Mouse (Mus musculus): ENCODE results near the gene Hpn. TPM values are rescaled to one million over a fixed set of nuclear protein-coding genes. Genes with fewer than 3 reads are reported as not detected.

Gene Hpn
- polyA plus RNA-seq (2012; rRNA removed): 22.1 and 26.8 TPM in 2 replicates

DNA sequence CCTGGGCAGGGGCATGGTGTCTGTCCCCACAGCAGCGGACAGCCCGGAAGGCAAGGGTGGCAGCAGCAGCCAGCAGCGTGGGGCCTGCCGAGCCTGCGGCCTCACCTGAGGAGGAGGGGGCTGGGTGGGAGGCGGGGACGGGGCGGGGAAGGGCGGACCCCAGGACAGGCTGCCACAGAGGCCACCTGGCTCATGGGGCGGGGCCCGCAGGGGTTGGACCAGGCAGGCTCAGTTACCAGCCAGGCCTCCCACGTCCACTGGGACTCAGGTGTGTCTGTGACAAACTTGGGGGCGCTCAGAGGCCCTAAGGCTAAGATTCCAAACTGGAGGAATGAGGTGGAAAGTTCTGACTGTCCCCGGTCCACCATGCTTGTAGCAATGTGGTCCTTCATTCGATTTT is at the start of gene Hpn:
Gene Hpn, minus strand, starts transcription at position 109 of the 400 bp plus-strand sequence.
- Histone ChIP-seq H3K27ac (ENCODE audit: insufficient read depth, low read length) (peak within 1 kb of the TSS; percentile 21), H3K36me3 (ENCODE audit: control insufficient read depth, insufficient read depth, low read length) (no peaks in the 10 kb centered on the region), H3K27me3 (ENCODE audit: control insufficient read depth, insufficient read depth, low read length) (no peaks in the 10 kb centered on the region), H3K4me1 (ENCODE audit: control insufficient read depth, insufficient read depth, insufficient read length) (peaks cover 10% of the 10 kb centered on the region; the same call in 1 of the 2 replicates), H3K4me3 (ENCODE audit: extremely low read depth, insufficient read depth, insufficient read length) (no peak within 1 kb of the TSS)
- TF ChIP-seq POLR2A (IDR thresholded peaks at IDR 0.05; ENCODE audit: low read depth, low read length): no peak
- no peak for TF ChIP-seq CTCF (IDR thresholded peaks at IDR 0.05; ENCODE audit: extremely low read depth, insufficient read depth, insufficient read length, insufficient replicate concordance)
- DNase-seq (ENCODE audit: low read depth in 1 of 2, low spot score in 2 of 2): no peak
- WGBS: 68% methylated on average over 15 of the region's 15 CpGs

DNA sequence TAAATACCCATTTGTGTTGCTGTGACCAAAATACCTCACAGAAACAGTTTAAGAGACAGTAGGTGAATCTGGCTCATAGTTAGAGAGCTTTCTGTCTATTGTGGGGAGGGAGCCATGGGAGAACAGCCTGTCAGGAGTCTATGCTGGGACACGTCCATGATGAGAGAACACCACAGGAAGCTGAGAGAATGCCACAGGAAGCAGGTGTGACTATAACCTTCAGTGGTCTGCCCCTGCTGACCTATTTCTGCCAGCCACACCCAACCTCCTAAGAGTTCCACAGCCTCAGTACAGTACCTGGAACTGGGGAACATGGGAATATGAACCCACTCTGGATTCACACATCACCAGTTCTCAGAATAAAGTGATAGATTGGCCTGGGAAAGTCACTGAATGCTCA is 49.7 kb upstream of the Hpn start:
- Histone ChIP-seq H3K27me3 (ENCODE audit: control insufficient read depth, insufficient read depth, low read length) (no peaks in the 10 kb centered on the region), H3K4me3 (ENCODE audit: extremely low read depth, insufficient read depth, insufficient read length) (no peak overlapping the region), H3K27ac (ENCODE audit: insufficient read depth, low read length) (no peak overlapping the region), H3K4me1 (ENCODE audit: control insufficient read depth, insufficient read depth, insufficient read length) (peaks cover 22% of the 10 kb centered on the region), H3K36me3 (ENCODE audit: control insufficient read depth, insufficient read depth, low read length) (no peaks in the 10 kb centered on the region)
- no peak for TF ChIP-seq CTCF (IDR thresholded peaks at IDR 0.05; ENCODE audit: extremely low read depth, insufficient read depth, insufficient read length, insufficient replicate concordance)
- TF ChIP-seq POLR2A (IDR thresholded peaks at IDR 0.05; ENCODE audit: low read depth, low read length): no peak
- 14% methylated on average over 1 of the region's 1 CpGs for WGBS
- no peak for DNase-seq (ENCODE audit: low read depth in 1 of 2, low spot score in 2 of 2)

DNA sequence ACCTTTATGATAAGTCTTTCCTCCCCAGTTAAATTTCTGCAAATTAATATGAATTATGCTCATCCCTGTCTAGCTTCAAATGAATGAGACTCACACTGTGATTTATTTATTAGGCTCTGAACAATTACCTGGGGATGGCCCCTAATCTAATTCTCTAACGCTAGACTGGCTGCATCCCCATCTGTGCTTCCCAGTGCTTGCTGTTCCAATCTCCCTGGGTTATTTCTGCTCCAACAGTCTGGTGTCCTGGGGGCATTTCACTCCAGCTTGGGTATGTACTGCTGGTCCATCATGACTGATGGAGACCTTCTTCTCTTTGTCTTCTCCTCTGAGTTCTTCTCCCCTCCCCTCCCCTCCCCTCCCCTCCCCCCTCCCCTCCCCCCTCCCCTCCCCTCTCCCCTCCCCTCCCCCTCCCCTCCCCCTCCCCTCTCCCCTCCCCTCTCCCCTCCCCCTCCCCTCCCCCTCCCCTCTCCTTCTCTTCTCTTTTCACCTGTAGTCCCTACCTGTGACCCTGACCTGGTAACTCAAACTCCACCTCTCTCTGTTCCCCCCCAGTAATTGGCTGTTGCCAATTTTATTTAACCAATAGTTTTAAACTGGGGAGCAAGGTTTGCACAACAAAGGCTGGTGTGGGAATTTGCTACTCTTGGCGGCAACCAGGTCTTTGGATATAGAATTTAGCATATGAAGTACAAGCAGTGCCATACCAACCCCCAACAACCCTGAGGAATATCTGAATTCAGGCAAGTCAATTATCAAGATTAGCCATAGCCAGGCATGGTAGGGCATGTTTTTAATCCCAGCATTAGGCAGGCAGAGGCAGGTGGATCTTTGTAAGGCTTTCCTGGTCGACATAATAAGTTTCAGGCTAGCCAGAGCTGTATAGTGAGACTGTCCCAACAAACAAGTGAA is 48.8 kb upstream of the Hpn start:
- Histone ChIP-seq H3K4me1 (ENCODE audit: control insufficient read depth, insufficient read depth, insufficient read length) (peaks cover 22% of the 10 kb centered on the region), H3K27me3 (ENCODE audit: control insufficient read depth, insufficient read depth, low read length) (no peaks in the 10 kb centered on the region), H3K36me3 (ENCODE audit: control insufficient read depth, insufficient read depth, low read length) (no peaks in the 10 kb centered on the region), H3K4me3 (ENCODE audit: extremely low read depth, insufficient read depth, insufficient read length) (no peak overlapping the region), H3K27ac (ENCODE audit: insufficient read depth, low read length) (no peak overlapping the region)
- TF ChIP-seq CTCF (IDR thresholded peaks at IDR 0.05; ENCODE audit: extremely low read depth, insufficient read depth, insufficient read length, insufficient replicate concordance) (no peak), POLR2A (IDR thresholded peaks at IDR 0.05; ENCODE audit: low read depth, low read length) (no peak)
- WGBS: 79% methylated on average over 3 of the region's 3 CpGs
- DNase-seq (ENCODE audit: low read depth in 1 of 2, low spot score in 2 of 2): no peak

DNA sequence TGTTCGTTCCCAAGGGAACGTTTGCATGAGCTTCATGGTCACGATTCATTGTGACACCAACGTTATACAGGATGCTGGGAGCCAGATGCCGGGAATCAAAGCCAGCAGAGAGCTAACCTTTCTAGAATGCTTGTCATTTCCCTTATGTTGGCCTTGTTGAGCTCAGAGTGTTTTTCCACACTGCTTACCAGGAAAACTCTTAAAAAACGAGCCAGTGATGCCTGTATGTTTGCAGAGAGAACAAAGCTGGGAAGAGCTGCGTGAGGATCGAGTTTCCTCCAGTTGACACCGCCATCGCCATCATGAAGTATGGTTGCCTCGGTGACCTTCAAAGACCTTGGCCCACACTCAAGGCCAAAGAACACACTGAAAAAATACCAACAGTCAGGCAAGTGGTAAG is 47.2 kb upstream of the Hpn start:
- WGBS: 73% methylated on average over 11 of the region's 11 CpGs
- Histone ChIP-seq H3K36me3 (ENCODE audit: control insufficient read depth, insufficient read depth, low read length) (no peaks in the 10 kb centered on the region), H3K27me3 (ENCODE audit: control insufficient read depth, insufficient read depth, low read length) (no peaks in the 10 kb centered on the region), H3K27ac (ENCODE audit: insufficient read depth, low read length) (peak overlapping the region; percentile 90), H3K4me1 (ENCODE audit: control insufficient read depth, insufficient read depth, insufficient read length) (peaks cover 22% of the 10 kb centered on the region), H3K4me3 (ENCODE audit: extremely low read depth, insufficient read depth, insufficient read length) (no peak overlapping the region)
- TF ChIP-seq POLR2A (IDR thresholded peaks at IDR 0.05; ENCODE audit: low read depth, low read length) (no peak), CTCF (IDR thresholded peaks at IDR 0.05; ENCODE audit: extremely low read depth, insufficient read depth, insufficient read length, insufficient replicate concordance) (no peak)
- no peak for DNase-seq (ENCODE audit: low read depth in 1 of 2, low spot score in 2 of 2)

DNA sequence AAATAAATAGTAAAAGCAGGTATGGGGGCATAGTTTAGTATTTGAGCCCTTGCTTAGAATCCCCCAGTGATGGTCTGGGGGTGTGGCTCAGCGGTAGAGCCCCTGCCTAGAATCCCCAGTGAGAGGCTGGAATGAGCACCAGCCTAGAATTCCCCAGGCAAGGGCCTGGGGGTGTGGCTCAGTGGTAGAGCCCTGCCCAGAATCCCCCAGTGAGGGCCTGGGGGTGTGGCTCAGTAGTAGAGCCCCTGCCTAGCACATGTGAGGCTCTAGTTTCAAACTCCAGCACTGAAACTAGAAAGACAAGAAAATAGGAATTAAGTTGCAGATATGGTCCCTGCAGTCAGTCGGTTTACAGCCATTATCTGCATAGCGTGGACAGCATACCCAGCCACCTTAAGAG is 46.7 kb upstream of the Hpn start:
- no peaks in the 10 kb centered on the region for H3K27me3 ChIP-seq (ENCODE audit: control insufficient read depth, insufficient read depth, low read length)
- H3K36me3 ChIP-seq (ENCODE audit: control insufficient read depth, insufficient read depth, low read length): no peaks in the 10 kb centered on the region
- 61% methylated on average over 3 of the region's 3 CpGs for WGBS
- H3K27ac ChIP-seq (ENCODE audit: insufficient read depth, low read length): peak overlapping the region; percentile 90
- no peak overlapping the region for H3K4me3 ChIP-seq (ENCODE audit: extremely low read depth, insufficient read depth, insufficient read length)
- DNase-seq (ENCODE audit: low read depth in 1 of 2, low spot score in 2 of 2): no peak
- H3K4me1 ChIP-seq (ENCODE audit: control insufficient read depth, insufficient read depth, insufficient read length): peaks cover 23% of the 10 kb centered on the region
- no peak for TF ChIP-seq POLR2A (IDR thresholded peaks at IDR 0.05; ENCODE audit: low read depth, low read length)
- TF ChIP-seq CTCF (IDR thresholded peaks at IDR 0.05; ENCODE audit: extremely low read depth, insufficient read depth, insufficient read length, insufficient replicate concordance): no peak

DNA sequence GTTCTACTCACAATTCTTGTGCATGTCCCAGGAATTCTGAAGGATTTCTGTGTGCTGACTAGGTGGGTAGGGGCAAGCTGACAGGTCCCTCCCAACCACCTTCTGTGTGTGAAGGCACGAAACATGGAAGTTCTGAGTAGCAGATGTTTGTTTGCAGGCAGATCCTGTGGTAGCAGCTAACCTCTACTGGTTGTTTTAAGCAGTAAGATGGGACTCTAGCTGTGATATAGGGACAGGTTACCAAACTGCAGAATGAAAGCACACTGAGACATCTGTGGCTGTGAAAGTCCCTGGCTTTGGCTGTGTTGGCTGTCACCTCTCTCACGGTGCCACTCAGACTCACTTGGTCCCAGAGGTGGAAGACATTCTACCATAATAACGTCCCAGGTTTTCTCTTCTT is 46.2 kb upstream of the Hpn start:
- no peak for DNase-seq (ENCODE audit: low read depth in 1 of 2, low spot score in 2 of 2)
- no peak for TF ChIP-seq POLR2A (IDR thresholded peaks at IDR 0.05; ENCODE audit: low read depth, low read length)
- no peak for TF ChIP-seq CTCF (IDR thresholded peaks at IDR 0.05; ENCODE audit: extremely low read depth, insufficient read depth, insufficient read length, insufficient replicate concordance)
- H3K27ac ChIP-seq (ENCODE audit: insufficient read depth, low read length): peak overlapping the region; percentile 90
- no peak overlapping the region for H3K4me3 ChIP-seq (ENCODE audit: extremely low read depth, insufficient read depth, insufficient read length)
- peaks cover 26% of the 10 kb centered on the region for H3K4me1 ChIP-seq (ENCODE audit: control insufficient read depth, insufficient read depth, insufficient read length)
- no peaks in the 10 kb centered on the region for H3K36me3 ChIP-seq (ENCODE audit: control insufficient read depth, insufficient read depth, low read length)
- H3K27me3 ChIP-seq (ENCODE audit: control insufficient read depth, insufficient read depth, low read length): no peaks in the 10 kb centered on the region
- WGBS: 34% methylated on average over 3 of the region's 3 CpGs

DNA sequence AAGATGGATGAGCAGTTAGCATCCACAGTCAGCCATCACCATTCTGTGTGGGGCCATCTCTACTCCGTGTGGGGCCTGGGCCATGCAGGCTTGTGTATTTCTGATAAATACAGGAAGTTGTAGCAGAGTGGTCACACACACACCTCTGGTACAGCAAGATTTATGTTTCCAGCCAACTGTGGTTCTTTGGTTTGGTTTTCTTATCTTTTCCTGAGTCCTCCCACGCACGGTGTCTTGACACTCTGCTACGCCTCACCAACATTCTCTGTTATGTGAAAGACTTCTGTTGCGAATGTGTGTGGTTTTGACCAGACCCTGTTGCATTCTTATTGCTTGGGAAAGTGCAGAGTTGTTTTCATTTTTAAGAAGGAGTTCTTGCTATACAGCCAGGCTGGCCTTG is 45.7 kb upstream of the Hpn start:
- H3K27me3 ChIP-seq (ENCODE audit: control insufficient read depth, insufficient read depth, low read length): no peaks in the 10 kb centered on the region
- no peaks in the 10 kb centered on the region for H3K36me3 ChIP-seq (ENCODE audit: control insufficient read depth, insufficient read depth, low read length)
- H3K27ac ChIP-seq (ENCODE audit: insufficient read depth, low read length): peak overlapping the region; percentile 90
- 14% methylated on average over 5 of the region's 5 CpGs for WGBS
- no peak for TF ChIP-seq POLR2A (IDR thresholded peaks at IDR 0.05; ENCODE audit: low read depth, low read length)
- TF ChIP-seq CTCF (IDR thresholded peaks at IDR 0.05; ENCODE audit: extremely low read depth, insufficient read depth, insufficient read length, insufficient replicate concordance): no peak
- no peak overlapping the region for H3K4me3 ChIP-seq (ENCODE audit: extremely low read depth, insufficient read depth, insufficient read length)
- DNase-seq (ENCODE audit: low read depth in 1 of 2, low spot score in 2 of 2): peak in 1 of 2 experiments; percentile 59
- peaks cover 29% of the 10 kb centered on the region for H3K4me1 ChIP-seq (ENCODE audit: control insufficient read depth, insufficient read depth, insufficient read length)
